Mouse (Mus musculus) E14TG2a.4 (cell line): ENCODE results near the gene Rcc1.
"Not testable (repeated sequence)": the region's sequence is repeated elsewhere in the genome, so short reads cannot be mapped to it uniquely, and the experiment has no call there.

ENCODE experiments used
- CTCF ChIP-seq: conservative IDR thresholded peaks from 2 replicates; pipeline ENCODE4 v1.5.1; 2014; ENCODE audit warnings: low read length
- POU5F1 ChIP-seq: IDR thresholded peaks from 2 replicates; pipeline ENCODE4 v1.6.1; 2014; ENCODE audit warnings: low read length, borderline replicate concordance

GRCm38 (mm10) chr4:132303484-132303883 lies 49.9 kb downstream of the Rcc1 start:
- not testable (repeated sequence) for TF ChIP-seq CTCF, POU5F1
